Mouse (Mus musculus) MEL (cell line): Measurements from ENCODE around the gene Rbm38.

ENCODE experiments used
- CHD2 ChIP-seq: IDR thresholded peaks from 2 replicates; pipeline ENCODE4 v1.6.1; 2011; ENCODE audit warnings: low read length, improper control_type of control experiment
- CTCF ChIP-seq, 3 experiments: IDR thresholded peaks in 2 of 3; conservative IDR thresholded peaks in 1 of 3; 2 replicates each; pipeline ENCODE4 v1.5.1; 2011 to 2012; ENCODE audit warnings: low read length in 3 of 3, low read depth in 2 of 3, mild to moderate bottlenecking in 2 of 3, improper control_type of control experiment in 1 of 3, inconsistent platforms in 1 of 3, mixed read lengths in 1 of 3, moderate library complexity in 1 of 3; ENCODE audit not compliant: control insufficient read depth in 1 of 3, insufficient read depth in 1 of 3, poor library complexity in 1 of 3, severe bottlenecking in 1 of 3
- E2F4 ChIP-seq: IDR thresholded peaks from 2 replicates; pipeline ENCODE4 v1.6.1; 2011; ENCODE audit warnings: low read depth, low read length, improper control_type of control experiment, borderline replicate concordance
- EP300 ChIP-seq, 2 experiments: IDR thresholded peaks; 2 replicates each; pipeline ENCODE4 v1.6.1; 2011; ENCODE audit warnings: improper control_type of control experiment in 2 of 2, low read length in 2 of 2, low read depth in 1 of 2, mild to moderate bottlenecking in 1 of 2
- GABPA ChIP-seq: IDR thresholded peaks from 2 replicates; pipeline ENCODE4 v1.6.1; 2012; ENCODE audit warnings: low read depth, mild to moderate bottlenecking, inconsistent platforms, low read length, improper control_type of control experiment, moderate library complexity
- GATA1 ChIP-seq: IDR thresholded peaks from 2 replicates; pipeline ENCODE4 v1.6.1; 2011; ENCODE audit warnings: low read depth, low read length, improper control_type of control experiment
- JUND ChIP-seq: IDR thresholded peaks from 2 replicates; pipeline ENCODE4 v1.6.1; 2011; ENCODE audit warnings: low read depth, mild to moderate bottlenecking, improper control_type of control experiment, low read length
- MXI1 ChIP-seq: IDR thresholded peaks from 2 replicates; pipeline ENCODE4 v1.6.1; 2011; ENCODE audit warnings: mild to moderate bottlenecking, low read depth, low read length, improper control_type of control experiment
- NELFE ChIP-seq: IDR thresholded peaks from 2 replicates; pipeline ENCODE4 v1.6.1; 2011; ENCODE audit warnings: low read depth, low read length, improper control_type of control experiment
- POLR2A ChIP-seq, 2 experiments: IDR thresholded peaks; 2 replicates each; pipeline ENCODE4 v1.6.1; 2011 to 2012; ENCODE audit warnings: low read length in 2 of 2, mild to moderate bottlenecking in 2 of 2, control low read depth in 1 of 2, improper control_type of control experiment in 1 of 2, low read depth in 1 of 2, moderate library complexity in 1 of 2; ENCODE audit not compliant: control insufficient read depth in 1 of 2, insufficient read depth in 1 of 2, poor library complexity in 1 of 2
- SIN3A ChIP-seq: IDR thresholded peaks from 2 replicates; pipeline ENCODE4 v1.6.1; 2012; ENCODE audit warnings: low read length, improper control_type of control experiment, inconsistent platforms
- TAL1 ChIP-seq: IDR thresholded peaks from 2 replicates; pipeline ENCODE4 v1.6.1; 2012; ENCODE audit warnings: mild to moderate bottlenecking, inconsistent platforms, low read length, moderate library complexity, mixed read lengths
- TCF12 ChIP-seq: IDR thresholded peaks from 2 replicates; pipeline ENCODE4 v1.6.1; 2014; ENCODE audit warnings: low read depth, mild to moderate bottlenecking, inconsistent platforms, low read length, improper control_type of control experiment, moderate library complexity
- ZMIZ1 ChIP-seq: IDR thresholded peaks from 2 replicates; pipeline ENCODE4 v1.6.1; 2012; ENCODE audit warnings: low read depth, mild to moderate bottlenecking, inconsistent platforms, low read length, improper control_type of control experiment, moderate library complexity

GRCm38 (mm10) chr2:172996207-172996606 is 24.1 kb upstream of the Rbm38 start:
- TF ChIP-seq E2F4: no peak
- TF ChIP-seq CTCF (IDR thresholded peaks at IDR 0.05 in 2 of 3, conservative IDR thresholded peaks at IDR 0.05 in 1 of 3; ENCODE audit: control insufficient read depth in 1 of 3, insufficient read depth in 1 of 3, low read depth in 2 of 3, low read length in 3 of 3, poor library complexity in 1 of 3, severe bottlenecking in 1 of 3): peak; percentile 69 to 86 (median 84)
- TF ChIP-seq CHD2: no peak
- TF ChIP-seq NELFE: no peak
- TF ChIP-seq TAL1: no peak
- TF ChIP-seq POLR2A (IDR thresholded peaks at IDR 0.05; ENCODE audit: control insufficient read depth in 1 of 2, insufficient read depth in 1 of 2, low read depth in 1 of 2, low read length in 2 of 2, poor library complexity in 1 of 2): no peak
- TF ChIP-seq ZMIZ1: no peak
- TF ChIP-seq SIN3A: no peak
- TF ChIP-seq GATA1: no peak
- TF ChIP-seq TCF12: no peak
- TF ChIP-seq MXI1: no peak
- TF ChIP-seq GABPA: no peak
- no peak for TF ChIP-seq JUND
- TF ChIP-seq EP300 (IDR thresholded peaks at IDR 0.05; ENCODE audit: low read depth in 1 of 2, low read length in 2 of 2): no peak
